Mouse (Mus musculus): ENCODE data around the gene Spata9.
"Not testable (repeated sequence)": the region's sequence is repeated elsewhere in the genome, so short reads cannot be mapped to it uniquely, and the experiment has no call there.

Spata9 gene

DNA sequence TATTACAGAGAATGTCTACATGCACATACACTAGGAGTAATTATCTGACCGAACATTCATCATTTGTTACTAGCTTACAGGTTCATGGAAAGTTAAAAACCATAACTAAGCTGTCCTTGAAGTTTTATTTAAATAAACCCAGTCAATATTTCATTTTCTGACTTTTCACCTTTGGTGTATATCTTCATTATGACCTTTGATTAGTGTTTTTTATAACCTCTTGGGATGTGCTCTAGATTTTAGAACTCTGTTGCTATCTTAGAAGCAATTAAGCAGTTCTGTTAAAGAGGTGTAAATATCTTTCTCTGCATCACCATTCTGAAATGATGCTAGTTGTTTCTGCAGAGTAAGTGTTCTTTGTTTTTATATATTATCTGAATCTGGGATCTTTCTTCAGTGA, at the start of gene Spata9:
Spata9 (plus strand) TSS at position 301 of the 400 bp plus-strand sequence.
- DNase-seq (ENCODE audit: low spot score in 2 of 2) = no peak

DNA sequence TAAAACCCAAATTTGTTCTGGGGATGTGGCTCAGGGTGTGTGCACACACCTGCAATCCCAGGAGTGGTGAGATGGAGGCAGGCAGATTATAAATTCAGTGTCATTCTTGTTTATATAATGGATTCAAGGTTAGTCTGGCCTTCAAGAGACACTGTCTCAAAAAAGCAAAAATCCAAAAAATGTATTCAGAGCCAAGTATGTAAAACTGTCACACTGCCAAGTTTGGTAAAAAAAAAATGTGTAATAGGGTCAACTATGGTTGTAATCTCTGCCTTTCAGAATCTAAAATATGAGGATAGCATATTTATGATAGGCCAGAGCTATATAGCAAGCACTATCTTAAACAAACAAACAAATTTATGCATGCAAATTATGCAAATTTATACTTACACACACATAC, 39.0 kb upstream of the Spata9 start:
- no peak for DNase-seq (ENCODE audit: low spot score in 2 of 2)

DNA sequence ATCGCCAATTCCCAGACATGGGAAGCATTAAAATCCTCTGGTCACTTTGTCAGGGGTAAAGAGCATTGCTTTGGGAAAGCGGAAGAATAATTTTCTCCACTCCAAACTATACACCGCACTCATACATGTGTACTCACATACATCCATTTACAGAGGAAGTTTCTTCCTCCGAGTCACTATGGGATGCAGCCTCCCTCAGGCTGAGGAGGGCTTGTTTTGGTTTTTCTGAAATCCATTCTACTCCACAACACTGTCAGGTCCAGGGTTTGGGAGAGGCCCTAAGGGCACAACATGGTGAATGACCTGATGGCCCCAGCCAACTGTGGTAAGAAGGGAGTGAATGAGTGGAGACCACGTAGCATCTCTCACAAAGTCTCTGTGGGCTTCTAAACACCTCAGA, 37.9 kb upstream of the Spata9 start:
- not testable (repeated sequence) for DNase-seq (ENCODE audit: low spot score in 2 of 2)

DNA sequence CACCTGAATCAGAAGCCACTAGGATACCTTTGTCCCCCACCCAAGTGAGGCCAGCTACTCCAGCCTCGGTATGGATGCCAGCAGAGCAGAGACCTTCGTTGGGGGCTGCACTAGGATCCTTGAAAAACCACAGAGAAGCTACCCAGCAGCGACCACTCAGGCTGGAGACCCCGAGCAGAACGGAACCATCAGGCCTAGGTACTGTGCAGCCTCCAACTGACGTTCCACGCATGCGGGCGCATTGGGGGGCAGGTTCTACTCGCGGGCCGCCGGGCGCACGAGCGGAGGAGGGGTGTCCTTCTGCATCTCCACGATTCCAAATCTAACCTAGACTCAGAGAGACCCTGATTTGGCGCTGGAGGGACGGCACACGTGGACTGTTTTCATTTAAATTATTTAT, 36.9 kb upstream of the Spata9 start:
- DNase-seq (ENCODE audit: low spot score in 2 of 2) = no peak

DNA sequence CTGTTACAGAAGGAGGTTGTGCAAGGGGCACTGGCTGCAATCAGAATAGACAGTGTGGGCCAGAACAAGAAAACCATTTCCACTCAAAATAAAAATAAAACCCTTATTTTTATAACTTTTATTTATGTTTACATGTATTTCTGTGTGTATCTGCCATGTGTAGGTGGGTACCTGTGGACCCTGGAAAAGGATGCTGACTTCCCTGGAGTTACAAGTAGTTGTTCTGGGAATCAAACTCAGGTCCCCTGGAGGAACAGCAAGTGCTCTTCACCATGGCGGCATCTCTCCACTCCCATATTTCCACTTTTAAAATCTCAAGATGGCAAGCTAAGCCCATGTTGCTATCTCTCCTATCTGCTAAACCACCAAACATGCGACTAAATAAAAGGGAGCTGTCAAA, 36.3 kb upstream of the Spata9 start:
- no peak for DNase-seq (ENCODE audit: low spot score in 2 of 2)

DNA sequence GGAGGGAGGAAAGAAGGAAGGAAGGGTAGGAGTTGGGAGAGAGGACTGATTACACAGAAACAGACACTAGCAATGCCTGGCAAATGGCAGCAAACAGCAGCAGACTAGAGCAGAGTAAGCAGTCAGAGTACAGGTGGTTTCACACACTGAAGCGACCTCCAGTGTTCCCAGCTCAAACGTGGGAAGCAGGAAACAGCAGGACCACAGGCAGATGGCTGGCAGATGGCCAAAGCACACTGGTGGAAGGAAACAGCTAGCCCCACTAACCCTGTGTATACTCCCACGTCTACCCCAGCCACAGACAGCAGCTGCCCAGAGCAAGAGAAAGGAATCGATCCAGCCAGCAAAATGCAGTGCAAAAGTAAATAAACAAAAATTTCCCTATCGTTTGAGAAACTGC, 35.9 kb upstream of the Spata9 start:
- no peak for DNase-seq (ENCODE audit: low spot score in 2 of 2)

DNA sequence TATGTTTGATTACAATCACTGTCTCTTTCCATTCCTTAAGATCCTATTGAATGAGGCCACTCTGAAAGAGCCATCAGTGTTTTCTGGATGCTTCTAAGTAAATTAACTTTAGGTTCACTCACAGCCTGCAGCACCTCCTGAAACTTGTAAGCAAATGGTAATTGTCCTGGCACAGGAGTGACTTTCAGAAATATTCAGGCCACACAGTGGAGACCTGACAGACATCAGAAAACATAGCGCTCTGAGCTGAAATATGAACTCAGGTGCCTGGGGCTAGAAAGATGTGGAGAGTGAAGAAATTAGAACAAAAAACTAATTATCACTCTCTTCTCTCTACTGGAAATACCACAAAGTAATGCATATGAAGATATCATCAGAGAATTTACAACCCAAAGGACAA, 33.7 kb upstream of the Spata9 start:
- no peak for DNase-seq (ENCODE audit: low spot score in 2 of 2)

DNA sequence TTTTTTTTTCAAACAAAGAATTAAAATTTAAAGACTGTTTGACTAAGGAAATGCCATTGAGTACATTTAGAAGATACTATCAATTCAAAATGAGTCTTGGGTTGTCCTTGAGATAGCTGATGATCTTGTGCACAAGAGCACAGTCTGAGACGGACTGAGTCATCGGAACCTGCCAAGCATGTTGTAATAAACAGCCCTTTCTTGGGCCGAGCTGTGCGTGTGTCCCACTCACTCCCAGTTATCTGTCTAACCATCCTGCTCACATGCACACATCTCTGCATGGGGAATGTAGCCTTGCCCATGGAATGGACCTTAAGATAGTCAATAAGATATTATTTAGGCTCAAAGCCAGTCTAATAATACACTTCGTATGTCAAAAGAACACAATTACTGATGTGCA, 28.1 kb upstream of the Spata9 start:
- DNase-seq (ENCODE audit: low spot score in 2 of 2) = no peak

DNA sequence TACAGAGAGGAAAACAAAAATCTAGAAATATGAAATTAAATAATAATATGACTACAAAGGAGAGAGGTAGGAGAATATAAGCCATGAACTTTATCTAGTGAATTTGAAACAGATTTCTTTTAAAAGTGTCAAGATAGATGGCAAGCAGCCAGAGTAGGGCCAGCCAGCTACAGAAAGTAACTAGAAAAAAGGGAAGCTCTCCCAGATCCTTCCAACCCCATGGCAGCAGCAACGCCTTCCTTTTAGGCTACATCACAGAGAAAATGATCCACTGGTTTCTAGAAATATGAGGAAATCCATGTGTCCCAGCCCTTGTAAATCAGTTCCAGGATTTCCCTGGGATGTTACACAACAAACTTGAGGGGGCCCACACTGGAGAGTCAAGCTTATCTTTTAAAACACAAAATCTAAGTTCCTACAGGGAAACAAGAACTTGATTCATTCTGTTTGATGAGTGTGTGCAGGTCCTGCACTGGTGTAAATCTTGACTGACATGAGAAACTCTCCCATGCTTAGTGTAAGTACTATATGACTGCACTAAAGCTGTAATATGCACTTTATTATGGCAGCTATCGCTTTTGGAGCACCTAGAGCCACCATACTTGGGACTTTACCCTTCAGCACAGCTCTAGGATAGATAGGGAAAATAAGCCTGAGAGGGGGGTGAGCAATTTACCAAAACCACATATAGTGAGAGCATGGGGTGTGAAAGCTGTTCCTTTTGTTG, 26.0 kb upstream of the Spata9 start:
- no peak for DNase-seq (ENCODE audit: low spot score in 2 of 2)

DNA sequence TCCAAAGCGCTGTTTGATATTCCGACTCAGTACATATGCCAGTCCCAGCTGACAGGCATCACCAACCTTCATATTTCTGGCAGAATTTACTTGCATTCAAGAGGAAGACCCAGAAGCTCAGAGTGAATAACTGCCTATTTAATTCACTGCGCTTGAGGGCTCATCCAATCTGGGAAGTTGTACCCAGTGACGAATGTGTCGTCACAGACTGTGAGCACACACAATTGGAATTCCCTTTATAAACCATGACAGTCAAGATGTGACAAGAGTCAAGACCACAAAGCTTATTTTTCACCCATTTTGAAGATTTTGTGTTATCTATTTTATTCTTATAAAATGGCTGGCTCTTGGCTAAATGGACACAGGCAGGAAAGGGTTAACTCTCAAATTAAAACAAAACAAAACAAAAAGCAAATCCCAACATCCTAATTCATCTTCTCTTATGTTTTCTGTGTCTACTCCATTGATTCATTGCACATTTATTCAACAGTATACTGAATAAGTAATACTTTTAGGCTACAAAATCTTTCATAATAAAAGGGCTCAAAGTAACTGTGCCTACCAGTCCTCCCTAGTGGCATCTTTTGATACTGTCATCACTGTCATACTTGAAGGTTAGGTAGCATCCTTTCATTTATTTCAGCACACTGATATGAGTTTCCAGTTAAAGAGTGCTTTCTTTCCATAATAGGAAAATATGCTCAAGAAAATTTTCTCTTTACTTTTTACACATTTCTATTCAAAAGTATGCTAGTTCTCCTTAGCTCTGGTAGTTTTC, 25.2 kb upstream of the Spata9 start:
- DNase-seq (ENCODE audit: low spot score in 2 of 2) = no peak

DNA sequence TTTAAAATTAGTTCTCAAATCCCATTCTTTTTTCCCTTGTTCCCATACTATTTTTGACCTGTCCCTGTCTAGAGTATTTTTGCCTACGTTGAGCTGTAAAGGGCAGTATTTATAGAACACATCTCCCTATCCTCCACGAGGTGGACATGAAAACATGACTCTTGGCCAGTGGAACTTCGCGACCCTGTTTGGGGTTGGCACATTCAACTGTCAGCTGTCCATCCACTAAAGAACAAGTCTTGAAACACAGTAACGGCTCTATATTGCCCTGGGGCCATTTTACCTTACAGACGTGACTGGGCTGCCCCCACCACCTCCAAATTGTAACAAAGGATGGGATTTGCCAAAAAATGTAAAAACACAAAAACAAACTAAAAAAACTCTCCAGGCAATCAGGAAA, 24.2 kb upstream of the Spata9 start:
- DNase-seq (ENCODE audit: low spot score in 2 of 2) = no peak

DNA sequence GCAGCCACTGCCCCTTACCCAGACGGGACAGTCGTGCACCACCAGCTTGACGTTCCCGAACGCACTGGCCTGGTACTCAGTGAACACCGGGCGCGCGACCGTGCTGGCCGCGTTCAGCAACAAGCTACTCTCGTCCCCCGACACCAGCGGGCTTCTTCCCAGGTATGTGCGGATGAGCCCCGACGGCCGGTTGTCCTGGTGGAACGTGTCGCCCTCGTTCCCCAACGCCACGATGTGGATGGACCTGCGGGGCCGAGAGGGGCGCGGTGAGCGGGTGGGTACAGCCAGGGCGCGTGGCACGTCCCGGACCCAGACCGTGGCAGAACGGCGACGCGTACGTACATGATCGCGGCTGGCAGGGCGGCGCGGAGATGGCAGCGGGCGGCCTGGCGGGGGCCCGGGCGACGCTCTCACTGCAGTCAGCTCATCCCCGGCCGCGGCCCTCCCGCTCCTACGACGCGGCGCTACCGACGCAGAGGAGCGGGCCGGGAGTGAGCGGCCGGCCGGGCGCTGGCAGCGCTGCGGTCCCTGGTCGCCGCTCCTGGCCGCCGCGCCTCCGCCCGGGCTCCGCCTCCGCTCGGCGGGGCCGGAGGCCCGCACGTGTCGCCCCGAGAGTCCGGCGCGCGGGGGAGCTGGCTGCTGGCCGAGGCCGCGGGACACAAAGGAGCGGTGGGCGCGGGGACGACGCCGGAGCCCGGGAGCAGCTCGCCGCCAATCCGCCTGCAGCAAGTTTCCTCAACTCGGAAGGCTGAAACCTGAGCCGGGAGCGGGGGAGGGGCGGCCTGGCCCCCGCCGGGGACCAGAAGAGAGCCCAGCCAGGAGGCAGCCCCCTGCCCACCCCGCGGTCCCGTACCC, 23.5 kb upstream of the Spata9 start, which contains the start of gene Rhobtb3:
Rhobtb3 (minus strand) TSS at position 737 of the 855 bp plus-strand sequence.
- peak; percentile 59 to 69 for DNase-seq (ENCODE audit: low spot score in 2 of 2)

DNA sequence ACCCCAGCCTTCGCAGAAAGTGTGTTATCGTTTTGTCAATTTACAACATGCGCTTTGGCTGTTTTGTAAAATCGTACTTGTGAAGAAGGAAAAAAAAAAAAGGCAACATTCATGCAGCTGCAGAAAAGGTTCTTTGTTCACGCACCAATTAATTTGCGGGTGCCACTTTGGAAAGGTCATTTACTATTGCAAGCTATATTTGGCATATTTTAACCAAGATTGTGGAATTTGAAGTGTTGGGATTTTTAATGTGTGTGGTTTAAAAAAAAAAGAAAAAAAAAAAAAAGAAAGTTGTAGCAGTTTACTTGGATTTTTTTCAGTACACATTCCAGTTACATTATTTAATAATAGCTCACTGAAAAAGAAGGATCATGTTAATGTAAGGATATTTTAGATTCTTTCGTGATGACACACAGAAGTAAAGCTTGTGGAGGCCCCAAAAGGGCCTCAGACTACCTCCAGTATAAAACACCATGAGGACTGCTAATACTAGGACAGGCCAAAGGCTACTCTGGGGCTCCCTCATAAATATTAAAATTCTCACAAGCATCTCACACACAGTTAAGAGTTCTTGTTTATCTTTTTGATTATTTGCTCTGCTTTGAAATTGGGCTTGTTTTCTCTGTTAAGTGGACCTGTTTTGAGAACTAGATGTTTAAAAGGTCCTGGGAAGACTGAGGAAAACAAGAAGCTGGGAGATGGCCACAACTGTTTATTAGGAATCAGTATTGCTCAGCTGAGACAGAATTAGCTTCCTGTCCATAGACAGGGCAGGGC, 22.7 kb upstream of the Spata9 start:
- DNase-seq (ENCODE audit: low spot score in 2 of 2) = no peak

DNA sequence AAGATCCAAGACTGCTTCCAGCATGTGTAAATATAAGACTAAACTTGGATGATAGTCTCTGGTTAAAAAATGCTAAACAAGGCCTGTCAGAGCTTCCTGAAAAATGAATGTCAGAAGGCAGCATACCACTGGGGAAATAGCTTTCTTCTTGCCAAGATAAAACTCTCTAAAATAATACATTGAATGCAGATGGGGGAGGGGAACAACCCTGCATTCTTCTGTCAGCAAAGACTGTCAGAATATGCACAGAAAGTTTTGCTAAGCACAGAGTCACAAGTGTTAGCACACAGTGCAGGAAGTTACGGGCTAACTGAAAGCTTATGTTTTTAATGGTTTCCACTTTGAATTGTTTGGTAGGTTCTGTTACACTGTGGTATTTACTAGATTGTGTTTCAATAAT, 16.7 kb upstream of the Spata9 start:
- no peak for DNase-seq (ENCODE audit: low spot score in 2 of 2)

DNA sequence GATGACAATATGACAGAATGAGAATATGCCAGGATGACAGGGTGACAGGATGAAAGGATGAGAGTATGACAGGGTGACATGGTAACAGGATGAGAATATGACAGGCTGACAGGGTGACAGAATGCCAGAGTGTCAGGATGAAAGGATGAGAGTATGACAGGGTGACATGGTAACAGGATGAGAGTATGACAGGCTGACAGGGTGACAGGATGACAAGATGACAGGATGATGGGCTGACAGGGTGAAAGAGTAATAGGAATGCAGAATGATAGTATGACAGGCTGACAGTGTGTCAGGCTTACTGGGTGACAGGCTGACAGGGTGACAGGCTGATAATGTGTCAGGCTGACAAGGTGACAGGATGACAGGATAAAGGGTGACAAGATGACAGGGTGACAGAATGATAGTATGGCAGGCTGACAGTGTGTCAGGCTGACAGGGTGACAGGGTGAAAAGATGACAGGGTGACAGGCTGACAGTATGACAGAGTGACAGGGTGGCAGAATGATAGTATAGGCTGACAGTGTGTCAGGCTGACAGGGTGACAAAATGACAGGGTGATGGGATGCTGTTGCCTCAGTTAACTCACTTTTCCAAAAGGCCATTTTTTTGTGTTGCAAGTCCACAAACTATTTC, 11.5 kb upstream of the Spata9 start:
- no peak for DNase-seq (ENCODE audit: low spot score in 2 of 2)

DNA sequence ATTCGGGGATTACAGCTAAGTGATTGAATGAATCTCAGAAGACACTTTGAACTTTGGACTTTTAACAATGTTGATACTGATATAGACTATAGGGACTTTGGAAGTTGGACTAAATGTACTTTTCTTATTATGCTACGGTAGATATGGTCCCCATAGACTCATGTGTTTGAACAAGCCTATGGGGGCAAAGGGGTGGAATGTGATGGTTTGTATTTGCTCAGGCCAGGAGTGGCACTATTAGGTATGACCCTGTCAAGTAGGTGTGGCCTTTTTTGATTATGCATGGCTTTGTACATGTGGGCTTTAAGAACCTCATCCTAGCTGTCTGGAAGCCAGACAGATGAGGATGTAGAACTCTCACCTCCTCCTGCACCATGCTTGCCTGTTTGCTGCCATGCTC, 7.5 kb downstream of the Spata9 start:
- DNase-seq (ENCODE audit: low spot score in 2 of 2) = no peak

DNA sequence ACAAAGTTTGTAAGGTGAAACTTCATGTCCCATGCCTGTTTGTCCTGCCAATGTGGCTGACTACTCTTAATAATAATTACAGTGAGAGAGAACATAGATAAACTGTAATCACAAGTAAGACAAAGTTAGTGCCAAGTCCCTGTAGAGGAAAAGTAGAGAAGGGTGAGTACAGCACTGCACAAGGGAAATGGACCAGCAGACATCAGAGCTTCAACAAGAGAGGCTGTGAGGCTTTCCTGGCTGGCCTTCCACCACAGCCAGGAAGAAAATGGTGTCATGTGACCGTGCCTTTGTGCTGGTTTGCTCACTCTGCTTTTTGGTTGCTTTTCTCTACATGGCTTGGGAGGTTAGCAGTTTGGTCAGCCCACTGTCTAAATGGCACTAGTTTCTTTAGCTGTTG, 8.7 kb downstream of the Spata9 start:
- DNase-seq (ENCODE audit: low spot score in 2 of 2) = no peak

DNA sequence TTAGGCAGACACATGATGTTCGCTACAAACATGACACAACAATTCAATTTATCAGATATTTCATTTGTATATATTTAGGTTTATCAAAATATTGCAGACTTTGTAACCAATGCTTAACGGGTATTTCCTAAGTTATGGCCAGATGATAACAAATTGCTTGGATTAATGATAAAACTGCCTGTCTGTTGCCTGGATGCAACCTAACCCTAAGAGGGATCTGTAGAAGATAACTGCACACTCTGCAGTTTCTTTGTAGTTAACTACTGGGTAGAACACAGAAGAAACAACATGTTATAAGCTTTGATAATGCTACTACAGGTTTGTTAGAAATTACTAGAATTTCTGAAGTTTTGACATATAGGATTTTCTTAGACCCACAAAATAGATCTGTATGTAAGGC, 9.3 kb downstream of the Spata9 start:
- DNase-seq (ENCODE audit: low spot score in 2 of 2) = no peak

DNA sequence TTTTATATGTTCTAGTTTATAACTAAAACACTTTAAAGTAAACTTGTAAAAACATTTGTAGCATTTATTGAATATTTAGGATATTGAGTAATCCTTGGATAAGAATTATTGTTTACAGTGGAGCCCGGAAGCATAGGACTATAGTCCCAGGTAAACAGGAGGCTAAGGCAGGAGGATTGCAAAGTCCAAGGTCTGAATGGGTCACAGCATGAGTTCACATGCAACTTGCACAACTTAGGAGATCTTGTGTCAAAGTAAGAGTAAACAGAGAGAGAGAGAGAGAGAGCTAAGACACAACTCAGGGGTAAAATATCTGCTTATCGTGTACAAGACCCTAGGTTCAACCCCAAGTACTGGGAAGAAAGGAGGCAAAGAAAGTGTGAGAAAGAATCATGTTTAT, 9.7 kb downstream of the Spata9 start:
- no peak for DNase-seq (ENCODE audit: low spot score in 2 of 2)

DNA sequence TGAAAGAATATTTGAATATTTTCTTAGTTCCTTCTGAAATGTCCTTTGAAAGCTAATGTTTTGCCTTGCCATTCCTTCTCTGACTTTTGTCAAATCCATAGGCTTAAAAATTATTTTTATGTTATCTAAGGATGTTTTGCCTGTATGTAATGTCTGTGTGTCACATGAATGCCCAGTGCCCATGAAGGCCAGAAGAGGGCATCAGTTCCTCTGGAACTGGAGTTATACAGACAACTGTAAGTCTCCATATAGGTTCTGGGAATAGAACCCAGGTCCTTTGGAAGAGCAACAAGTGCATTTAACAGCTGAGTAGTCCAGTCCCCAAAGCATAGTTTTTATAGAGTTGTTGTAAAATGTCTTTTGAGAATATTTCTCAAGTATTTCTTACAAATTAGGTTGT, 15.0 kb downstream of the Spata9 start:
- no peak for DNase-seq (ENCODE audit: low spot score in 2 of 2)

DNA sequence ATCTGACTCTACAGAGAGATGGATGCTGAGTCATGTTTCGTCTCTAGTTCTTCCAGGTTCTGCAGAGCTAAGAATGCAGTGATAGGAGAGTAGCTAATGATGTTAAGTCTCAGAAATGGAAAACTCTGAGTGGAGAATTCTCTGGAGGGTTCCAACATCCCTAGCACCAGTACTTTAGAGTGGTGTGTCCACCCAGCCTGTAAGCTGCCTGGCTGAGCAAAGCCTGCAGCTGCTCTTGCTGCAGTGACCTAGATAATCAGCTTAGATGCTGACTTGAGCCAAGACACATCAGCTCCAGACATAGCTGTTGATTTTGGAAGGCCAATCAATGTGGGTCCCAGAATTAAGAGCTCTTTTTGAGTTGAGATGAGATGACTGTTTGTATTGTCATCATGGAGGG, 21.1 kb downstream of the Spata9 start:
- DNase-seq (ENCODE audit: low spot score in 2 of 2) = no peak

Data from urinary bladder, adult 18-20 months (tissue).